ENCODE assay signal across 8 mouse cellular contexts in genomic region chr2:172042125-172042524, GRCm38 (mm10). TPM values are rescaled to one million over a fixed set of nuclear protein-coding genes. Genes with fewer than 3 reads are reported as not detected.
DNase-seq lines count a peak whose midpoint lies in the region; ATAC-seq and TF ChIP-seq lines count a peak whose summit lies in the region.

No protein-coding gene starts in this region.

- ATAC-seq in heart, postnatal 0 days (ENCODE audit: insufficient read depth, low read depth): peak; percentile 84
- 0 out of 2 replicates have a peak, but pooled peaks have one; percentile 42 for ATAC-seq in liver, embryonic 12.5 days
- peak; percentile 80 for ATAC-seq in neural tube, embryonic 14.5 days (ENCODE audit: low read depth)

- no peak overlapping the region for H3K9ac ChIP-seq in heart, postnatal 0 days (replicated peaks; ENCODE audit: low read depth, low read length)
- no peak overlapping the region for H3K9ac ChIP-seq in liver, embryonic 12.5 days
- peak overlapping the region; percentile 57 for H3K9ac ChIP-seq in neural tube, embryonic 14.5 days (replicated peaks; ENCODE audit: low read depth, low read length)

- WGBS in forebrain, embryonic 10.5 days: under 1% methylated on average over 34 of the region's 34 CpGs
- under 1% methylated on average over 34 of the region's 34 CpGs for WGBS in heart, postnatal 0 days
- 3% methylated on average over 34 of the region's 34 CpGs for WGBS in liver, embryonic 12.5 days (ENCODE audit: insufficient replicate concordance)
- under 1% methylated on average over 29 of the region's 34 CpGs for WGBS in neural tube, embryonic 14.5 days

- peak; percentile 19; the same call in 1 of the 2 replicates for TF ChIP-seq CTCF in heart, postnatal 0 days (IDR thresholded peaks at IDR 0.05; ENCODE audit: low read depth)

- H3K27me3 ChIP-seq in forebrain, embryonic 10.5 days (ENCODE audit: poor library complexity, severe bottlenecking): peaks cover 61% of the 10 kb centered on the region
- peaks cover 45% of the 10 kb centered on the region for H3K27me3 ChIP-seq in heart, postnatal 0 days (ENCODE audit: control insufficient read depth, insufficient read depth, low read length)
- H3K27me3 ChIP-seq in liver, embryonic 12.5 days (replicated peaks): peaks cover 40% of the 10 kb centered on the region
- H3K27me3 ChIP-seq in neural tube, embryonic 14.5 days (ENCODE audit: control insufficient read depth, insufficient read depth, low read length): peaks cover 16% of the 10 kb centered on the region

- H3K4me3 ChIP-seq in forebrain, embryonic 10.5 days: peak overlapping the region; percentile 53
- H3K4me3 ChIP-seq in heart, postnatal 0 days (ENCODE audit: low read depth, low read length): no peak overlapping the region
- H3K4me3 ChIP-seq in liver, embryonic 12.5 days: no peak overlapping the region
- peak overlapping the region; percentile 46 for H3K4me3 ChIP-seq in neural tube, embryonic 14.5 days (ENCODE audit: low read depth, low read length)

- H3K27ac ChIP-seq in forebrain, embryonic 10.5 days: no peak overlapping the region
- no peak overlapping the region for H3K27ac ChIP-seq in heart, postnatal 0 days (ENCODE audit: low read depth)
- H3K27ac ChIP-seq in liver, embryonic 12.5 days: no peak overlapping the region
- peak overlapping the region; percentile 67; the same call in 1 of the 2 replicates for H3K27ac ChIP-seq in neural tube, embryonic 14.5 days (ENCODE audit: low read depth, low read length)

- DNase-seq in heart, adult 11 months: peak; percentile 87
- DNase-seq in heart, postnatal 25 days (ENCODE audit: low spot score): no peak
- DNase-seq in forebrain, embryonic 10.5 days (ENCODE audit: extremely low spot score, low spot score): peak; percentile 79
- DNase-seq in heart, postnatal 0 days (ENCODE audit: low spot score): peak; percentile 76
- peak; percentile 77 to 86 for DNase-seq in kidney, postnatal 25 days
- DNase-seq in urinary bladder, postnatal 4 days (ENCODE audit: low spot score in 2 of 2): peak; percentile 77 to 85

- H3K4me1 ChIP-seq in forebrain, embryonic 10.5 days: peaks cover 37% of the 10 kb centered on the region
- H3K4me1 ChIP-seq in heart, postnatal 0 days (ENCODE audit: control insufficient read depth, insufficient read depth): no peaks in the 10 kb centered on the region
- no peaks in the 10 kb centered on the region for H3K4me1 ChIP-seq in liver, embryonic 12.5 days
- H3K4me1 ChIP-seq in neural tube, embryonic 14.5 days (ENCODE audit: control insufficient read depth, insufficient read depth, low read length): peaks cover 8% of the 10 kb centered on the region; the same call in 1 of the 2 replicates

- H3K36me3 ChIP-seq in forebrain, embryonic 10.5 days (replicated peaks): no peaks in the 10 kb centered on the region
- H3K36me3 ChIP-seq in heart, postnatal 0 days (replicated peaks; ENCODE audit: control insufficient read depth, insufficient read depth, low read length): no peaks in the 10 kb centered on the region
- no peaks in the 10 kb centered on the region for H3K36me3 ChIP-seq in liver, embryonic 12.5 days
- H3K36me3 ChIP-seq in neural tube, embryonic 14.5 days (ENCODE audit: control insufficient read depth, insufficient read depth, low read length): no peaks in the 10 kb centered on the region

- TF ChIP-seq EP300 in heart, postnatal 0 days (IDR thresholded peaks at IDR 0.05; ENCODE audit: low read depth): no peak

- H3K4me2 ChIP-seq in heart, postnatal 0 days (ENCODE audit: low read depth, low read length): peak overlapping the region; percentile 13; the same call in 1 of the 2 replicates
- H3K4me2 ChIP-seq in liver, embryonic 12.5 days: peak overlapping the region; percentile 25
- peak overlapping the region; percentile 79 for H3K4me2 ChIP-seq in neural tube, embryonic 14.5 days (ENCODE audit: low read depth, low read length)

- intact Hi-C loops in heart, postnatal 25 days (cut with DNase I): no loop called here

- H3K9me3 ChIP-seq in forebrain, embryonic 10.5 days: no peaks in the 10 kb centered on the region
- H3K9me3 ChIP-seq in heart, postnatal 0 days (replicated peaks; ENCODE audit: control insufficient read depth, low read length): no peaks in the 10 kb centered on the region
- H3K9me3 ChIP-seq in liver, embryonic 12.5 days (replicated peaks): peaks cover 9% of the 10 kb centered on the region; the same call in 1 of the 2 replicates
- no peaks in the 10 kb centered on the region for H3K9me3 ChIP-seq in neural tube, embryonic 14.5 days (ENCODE audit: control insufficient read depth, low read length)

RNA-seq across cellular contexts. Expression of gene Cbln4, which starts 1.1 kb away (rescaled TPM):
- not detected for total RNA-seq in heart, postnatal 25 days (2021)
- polyA plus RNA-seq in forebrain, embryonic 10.5 days (2016; fragmentation: Nextera tagmentation; extraction: Ambion mirVana): 0.12 and 0.26 TPM in 2 replicates
- not detected in 2 replicates for total RNA-seq in heart, postnatal 0 days (2014; rRNA removed; ENCODE audit: low replicate concordance)
- not detected in 2 replicates for polyA plus RNA-seq in heart, postnatal 0 days (2015; fragmentation: Nextera tagmentation; extraction: Ambion mirVana)
- not detected in 2 replicates for polyA plus RNA-seq in liver, embryonic 12.5 days (2016; fragmentation: Nextera tagmentation; extraction: Ambion mirVana)
- polyA plus RNA-seq in neural tube, embryonic 14.5 days (2014; fragmentation: Nextera tagmentation; extraction: Ambion mirVana): 39.1 and 47.7 TPM in 2 replicates

Comparison
In these comparisons a context has a peak if more than half of its experiments do, and no peak if none do; other contexts are left out.
1. H3K4me3 ChIP-seq: peak in forebrain, embryonic 10.5 days (single experiment) and neural tube, embryonic 14.5 days (single experiment); none in heart, postnatal 0 days (single experiment) and liver, embryonic 12.5 days (single experiment).
2. H3K4me2 ChIP-seq: peak in every context shown above with its lines; median percentile 79 in neural tube, embryonic 14.5 days; 25 in liver, embryonic 12.5 days; 13 in heart, postnatal 0 days.
3. RNA of gene Cbln4, which starts 1.1 kb away (polyA plus RNA-seq): 39.1 to 47.7 TPM in neural tube, embryonic 14.5 days; 0.12 to 0.26 TPM in forebrain, embryonic 10.5 days, not detected in liver, embryonic 12.5 days and not detected in heart, postnatal 0 days; every median in the first group is over 10 times any median in the second.
4. Peak in every context shown above with its lines, with median percentiles within 50 percentile points of each other: ATAC-seq.